Mouse (Mus musculus) adrenal gland, adult 18-20 months (tissue): ENCODE measurements at regions not wholly inside any gene's neighbourhood (a gene's known extent, or its start where the extent isn't known, plus 50 kb on each side); places are given as distances from the start of the nearest gene placed in this dataset.

ENCODE experiments used
- DNase-seq, 2 experiments: peaks; one replicate each; pipeline ENCODE4 v3.0.0; 2021 to 2022; ENCODE audit warnings: low spot score in 2 of 2
- microRNA-seq, 2 experiments: library from miRNA; unstranded; fragments of <30 nt; microRNA quantifications; one replicate each; pipeline ENCODE4 v1.2.0; 2021; ENCODE audit warnings: borderline number of aligned reads in 2 of 2

- DNase-seq = no peak
Observed at GRCm38 (mm10) chr2:84264485-84264884, 160.7 kb downstream of the Calcrl start.

- DNase-seq = no peak
Observed at GRCm38 (mm10) chr2:84265002-84265401, 160.2 kb downstream of the Calcrl start.

- no peak for DNase-seq
Observed at GRCm38 (mm10) chr2:84266158-84266557, 159.1 kb downstream of the Calcrl start.

GRCm38 (mm10) chr2:84266883-84267554 is 158.2 kb downstream of the Calcrl start:
- DNase-seq = no peak

- no peak for DNase-seq
Observed at GRCm38 (mm10) chr2:84274038-84274724, 151.0 kb downstream of the Calcrl start.

GRCm38 (mm10) chr2:84277181-84277580 is 148.0 kb downstream of the Calcrl start:
- no peak for DNase-seq

Small RNA genes lying in the stretch of these regions (microRNA-seq; reads per million reads assigned to microRNA genes)
- 0 reads per million in 2 experiments for gene Gm25972
